Mouse (Mus musculus): ENCODE measurements around the gene Hk1. TPM values are rescaled to one million over a fixed set of nuclear protein-coding genes. Genes with fewer than 3 reads are reported as not detected.

Gene Hk1
- polyA plus RNA-seq, 1 experiment = 65.7 TPM

DNA sequence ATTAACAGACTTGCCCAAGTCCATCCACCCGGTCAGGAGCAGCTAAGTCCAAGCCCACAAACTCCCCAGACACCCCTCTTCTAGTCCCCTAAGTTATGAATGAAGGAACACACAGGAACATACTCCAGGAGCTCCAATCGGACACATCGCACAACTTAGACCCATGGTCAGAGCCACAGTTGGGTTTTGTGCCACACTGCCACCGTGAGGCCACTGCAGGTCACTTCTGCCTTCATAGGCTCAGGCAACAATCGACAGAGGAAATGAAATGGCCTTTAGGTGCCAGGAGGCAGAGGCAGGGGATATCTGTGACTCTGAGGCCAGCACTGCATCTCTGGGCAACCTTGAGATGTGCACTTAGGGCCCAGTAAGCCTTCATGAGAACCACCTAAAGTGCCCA lies 31.2 kb upstream of the Hk1 start:
- H3ac ChIP-seq (ENCODE audit: control insufficient read depth, insufficient read length, low read depth) = no peak overlapping the region
- H3K79me2 ChIP-seq (ENCODE audit: control insufficient read depth, insufficient read depth) = no peaks in the 10 kb centered on the region
- H3K4me3 ChIP-seq (ENCODE audit: insufficient read depth, poor library complexity, severe bottlenecking) = no peak overlapping the region
- H3K79me3 ChIP-seq (ENCODE audit: low read depth) = no peaks in the 10 kb centered on the region
- TF ChIP-seq CTCF (IDR thresholded peaks at IDR 0.05; ENCODE audit: control insufficient read depth, insufficient read depth, insufficient read length) (peak; percentile 92), MYOD1 (IDR thresholded peaks at IDR 0.05; ENCODE audit: control insufficient read depth, insufficient read length, low read depth) (no peak), CEBPB (IDR thresholded peaks at IDR 0.05; ENCODE audit: low read depth) (no peak)
- peaks cover 28% of the 10 kb centered on the region for H3K27me3 ChIP-seq (ENCODE audit: control insufficient read depth, insufficient read depth, insufficient read length)
- no peaks in the 10 kb centered on the region for H3K36me3 ChIP-seq (ENCODE audit: control insufficient read depth, insufficient read depth)

- Histone ChIP-seq H3ac (ENCODE audit: control insufficient read depth, insufficient read length, low read depth) (peak overlapping the region; percentile 5), H3K79me2 (ENCODE audit: control insufficient read depth, insufficient read depth) (no peaks in the 10 kb centered on the region), H3K36me3 (ENCODE audit: control insufficient read depth, insufficient read depth) (no peaks in the 10 kb centered on the region), H3K79me3 (ENCODE audit: low read depth) (no peaks in the 10 kb centered on the region), H3K4me3 (ENCODE audit: insufficient read depth, poor library complexity, severe bottlenecking) (no peak overlapping the region), H3K27me3 (ENCODE audit: control insufficient read depth, insufficient read depth, insufficient read length) (peaks cover 45% of the 10 kb centered on the region)
- TF ChIP-seq CEBPB (IDR thresholded peaks at IDR 0.05; ENCODE audit: low read depth) (no peak), MYOD1 (IDR thresholded peaks at IDR 0.05; ENCODE audit: control insufficient read depth, insufficient read length, low read depth) (peak; percentile 61)
Observed at GRCm38 (mm10) chr10:62404901-62405300, 25.2 kb upstream of the Hk1 start.

GRCm38 (mm10) chr10:62401641-62402111 lies 22.0 kb upstream of the Hk1 start:
- Histone ChIP-seq H3K27me3 (ENCODE audit: control insufficient read depth, insufficient read depth, insufficient read length) (peaks cover 26% of the 10 kb centered on the region), H3K79me2 (ENCODE audit: control insufficient read depth, insufficient read depth) (no peaks in the 10 kb centered on the region), H3ac (ENCODE audit: control insufficient read depth, insufficient read length, low read depth) (no peak overlapping the region), H3K36me3 (ENCODE audit: control insufficient read depth, insufficient read depth) (no peaks in the 10 kb centered on the region), H3K79me3 (ENCODE audit: low read depth) (no peaks in the 10 kb centered on the region), H3K4me3 (ENCODE audit: insufficient read depth, poor library complexity, severe bottlenecking) (no peak overlapping the region)
- no peak for TF ChIP-seq MYOD1 (IDR thresholded peaks at IDR 0.05; ENCODE audit: control insufficient read depth, insufficient read length, low read depth)
- no peak for TF ChIP-seq USF1 (IDR thresholded peaks at IDR 0.05; ENCODE audit: low read depth)
- no peak for TF ChIP-seq MAX (IDR thresholded peaks at IDR 0.05)
- TF ChIP-seq CTCF (IDR thresholded peaks at IDR 0.05; ENCODE audit: control insufficient read depth, insufficient read depth, insufficient read length) = no peak
- TF ChIP-seq FOSL1 (IDR thresholded peaks at IDR 0.05; ENCODE audit: insufficient read depth, low read length, poor library complexity, severe bottlenecking) = no peak
- no peak for TF ChIP-seq CEBPB (IDR thresholded peaks at IDR 0.05; ENCODE audit: low read depth)
- no peak for TF ChIP-seq MYOG (IDR thresholded peaks at IDR 0.05; ENCODE audit: control insufficient read depth, extremely low read depth, insufficient read length)

GRCm38 (mm10) chr10:62383011-62383410 lies 3.3 kb upstream of the Hk1 start:
- no peaks in the 10 kb centered on the region for H3K36me3 ChIP-seq (ENCODE audit: control insufficient read depth, insufficient read depth)
- no peaks in the 10 kb centered on the region for H3K79me3 ChIP-seq (ENCODE audit: low read depth)
- H3K79me2 ChIP-seq (ENCODE audit: control insufficient read depth, insufficient read depth) = no peaks in the 10 kb centered on the region
- peaks cover 19% of the 10 kb centered on the region for H3K27me3 ChIP-seq (ENCODE audit: control insufficient read depth, insufficient read depth, insufficient read length)
- H3K4me3 ChIP-seq (ENCODE audit: insufficient read depth, poor library complexity, severe bottlenecking) = no peak overlapping the region
- TF ChIP-seq MYOG (IDR thresholded peaks at IDR 0.05; ENCODE audit: control insufficient read depth, extremely low read depth, insufficient read length) (no peak), USF1 (IDR thresholded peaks at IDR 0.05; ENCODE audit: low read depth) (no peak), MYOD1 (IDR thresholded peaks at IDR 0.05; ENCODE audit: control insufficient read depth, insufficient read length, low read depth) (no peak), CEBPB (IDR thresholded peaks at IDR 0.05; ENCODE audit: low read depth) (no peak), FOSL1 (IDR thresholded peaks at IDR 0.05; ENCODE audit: insufficient read depth, low read length, poor library complexity, severe bottlenecking) (no peak), CTCF (IDR thresholded peaks at IDR 0.05; ENCODE audit: control insufficient read depth, insufficient read depth, insufficient read length) (no peak), MAX (IDR thresholded peaks at IDR 0.05) (no peak)
- H3ac ChIP-seq (ENCODE audit: control insufficient read depth, insufficient read length, low read depth) = no peak overlapping the region

DNA sequence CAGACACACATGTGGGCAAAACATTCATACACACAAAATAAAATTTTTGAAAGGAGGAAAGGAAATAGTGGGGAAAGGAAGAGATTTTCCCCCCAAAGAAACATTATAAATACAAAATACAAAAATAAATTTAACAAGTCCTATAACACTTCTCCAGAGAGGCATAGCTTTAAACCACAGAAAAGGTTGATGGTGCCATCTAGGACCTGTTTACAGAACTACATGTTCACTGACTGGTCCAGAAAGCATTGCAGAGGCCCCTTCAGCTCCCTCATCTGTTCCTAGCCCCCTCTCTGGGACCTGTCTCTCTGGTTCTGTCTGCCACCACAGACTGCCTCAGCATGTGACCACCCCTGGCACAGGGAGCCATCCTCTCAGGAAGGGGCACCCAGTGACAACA lies 1.2 kb upstream of the Hk1 start:
- no peak overlapping the region for H3K4me3 ChIP-seq (ENCODE audit: insufficient read depth, poor library complexity, severe bottlenecking)
- no peaks in the 10 kb centered on the region for H3K79me2 ChIP-seq (ENCODE audit: control insufficient read depth, insufficient read depth)
- H3K79me3 ChIP-seq (ENCODE audit: low read depth) = no peaks in the 10 kb centered on the region
- peaks cover 19% of the 10 kb centered on the region for H3K27me3 ChIP-seq (ENCODE audit: control insufficient read depth, insufficient read depth, insufficient read length)
- TF ChIP-seq CEBPB (IDR thresholded peaks at IDR 0.05; ENCODE audit: low read depth) (no peak), MYOG (IDR thresholded peaks at IDR 0.05; ENCODE audit: control insufficient read depth, extremely low read depth, insufficient read length) (no peak), MAX (IDR thresholded peaks at IDR 0.05) (no peak), CTCF (IDR thresholded peaks at IDR 0.05; ENCODE audit: control insufficient read depth, insufficient read depth, insufficient read length) (no peak), FOSL1 (IDR thresholded peaks at IDR 0.05; ENCODE audit: insufficient read depth, low read length, poor library complexity, severe bottlenecking) (no peak), USF1 (IDR thresholded peaks at IDR 0.05; ENCODE audit: low read depth) (no peak), MYOD1 (IDR thresholded peaks at IDR 0.05; ENCODE audit: control insufficient read depth, insufficient read length, low read depth) (no peak)
- no peaks in the 10 kb centered on the region for H3K36me3 ChIP-seq (ENCODE audit: control insufficient read depth, insufficient read depth)
- no peak overlapping the region for H3ac ChIP-seq (ENCODE audit: control insufficient read depth, insufficient read length, low read depth)

DNA sequence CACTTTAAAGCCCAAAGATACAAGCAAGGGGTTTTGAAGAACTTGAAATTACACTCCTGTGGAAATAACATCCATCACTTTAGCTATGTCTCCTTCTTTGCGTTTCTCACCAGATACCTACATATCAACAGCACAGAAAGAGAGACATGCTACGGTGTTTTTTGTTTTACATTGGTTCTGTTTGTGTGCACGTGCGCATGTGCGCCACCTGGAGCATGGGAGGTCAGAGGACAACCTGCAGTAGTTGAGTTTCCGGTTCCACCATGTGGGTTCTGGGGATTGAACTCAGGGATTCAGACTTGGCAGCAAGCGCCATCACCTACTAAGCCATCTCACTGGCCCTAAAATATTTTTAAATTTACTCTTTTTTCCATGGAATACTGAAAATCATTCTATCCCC lies 20.9 kb downstream of the Hk1 start:
- H3K36me3 ChIP-seq (ENCODE audit: control insufficient read depth, insufficient read depth) = no peaks in the 10 kb centered on the region
- H3K27me3 ChIP-seq (ENCODE audit: control insufficient read depth, insufficient read depth, insufficient read length) = peaks cover 13% of the 10 kb centered on the region
- H3K79me3 ChIP-seq (ENCODE audit: low read depth) = no peaks in the 10 kb centered on the region
- TF ChIP-seq CTCF (IDR thresholded peaks at IDR 0.05; ENCODE audit: control insufficient read depth, insufficient read depth, insufficient read length) (no peak), USF1 (IDR thresholded peaks at IDR 0.05; ENCODE audit: low read depth) (no peak), MYOG (IDR thresholded peaks at IDR 0.05; ENCODE audit: control insufficient read depth, extremely low read depth, insufficient read length) (no peak), CEBPB (IDR thresholded peaks at IDR 0.05; ENCODE audit: low read depth) (no peak)
- H3K4me3 ChIP-seq (ENCODE audit: insufficient read depth, poor library complexity, severe bottlenecking) = no peak overlapping the region
- no peaks in the 10 kb centered on the region for H3K79me2 ChIP-seq (ENCODE audit: control insufficient read depth, insufficient read depth)
- no peak overlapping the region for H3ac ChIP-seq (ENCODE audit: control insufficient read depth, insufficient read length, low read depth)

Data from C2C12 (cell line).